14 mouse cellular contexts compared by ENCODE assay signal in genomic region chr3:54669559-54669958, GRCm38 (mm10). TPM values are rescaled to one million over a fixed set of nuclear protein-coding genes. Genes with fewer than 3 reads are reported as not detected.
DNase-seq lines count a peak whose midpoint lies in the region; ATAC-seq lines count a peak whose summit lies in the region.
"Had no signal": no experiment of that assay in that cellular context is flagged by ENCODE, and none has a peak within 500 bp of the region (broad histone marks: within the 10 kb centered on the region; RNA-seq: fewer than 3 reads in every experiment).

No protein-coding gene starts in this region.

- DNase-seq in liver (peak; percentile 5), ZHBTc4 (ENCODE audit: low read depth, low spot score) (peak; percentile 22)
- no peak for DNase-seq in liver, embryonic 11.5 days (ENCODE audit: low spot score)
- peak; percentile 20 for DNase-seq in naive thymus-derived CD4-positive, alpha-beta T cell, adult 2 months (ENCODE audit: low read depth)
- no peak for DNase-seq in right cerebral cortex, postnatal 10 days (ENCODE audit: low spot score in 2 of 2)
- DNase-seq in frontal cortex, postnatal 36 days (ENCODE audit: low spot score in 2 of 2), result no peak
- DNase-seq: cerebellum, adult 11-12 months; forebrain, postnatal 0 days; heart, postnatal 10 days; liver, embryonic 13.5 days had no signal

- no peaks in the 10 kb centered on the region for H3K27me3 ChIP-seq in liver, embryonic 11.5 days (replicated peaks; ENCODE audit: control insufficient read depth, insufficient read depth, low read length)
- H3K27me3 ChIP-seq: liver, embryonic 13.5 days had no signal

- H3K4me2 ChIP-seq in liver, embryonic 11.5 days, result no peak overlapping the region
- H3K4me2 ChIP-seq: liver, embryonic 13.5 days had no signal

- no peak for ATAC-seq in liver, embryonic 11.5 days (replicated peaks; ENCODE audit: low FRiP score)
- peak; percentile 58 for ATAC-seq in CD4-positive, CD25-positive, alpha-beta regulatory T cell, adult 4 months
- ATAC-seq: forebrain, postnatal 0 days; inflammation-experienced regulatory T-cells, adult 6 months had no signal

- WGBS in liver, embryonic 11.5 days, result 74% methylated on average over 6 of the region's 6 CpGs

- no peak overlapping the region for H3K27ac ChIP-seq in liver, embryonic 11.5 days (ENCODE audit: low read depth, low read length)
- H3K27ac ChIP-seq: liver, embryonic 13.5 days had no signal

- H3K36me3 ChIP-seq in liver, embryonic 11.5 days (ENCODE audit: control insufficient read depth, insufficient read depth, low read length), result no peaks in the 10 kb centered on the region
- H3K36me3 ChIP-seq: liver, embryonic 13.5 days had no signal

- no peaks in the 10 kb centered on the region for H3K4me1 ChIP-seq in liver, embryonic 11.5 days (replicated peaks; ENCODE audit: control insufficient read depth, insufficient read depth, low read length)
- H3K4me1 ChIP-seq: liver, embryonic 13.5 days had no signal

- H3K9me3 ChIP-seq in liver, embryonic 11.5 days (ENCODE audit: control insufficient read depth, low read length), result no peaks in the 10 kb centered on the region
- H3K9me3 ChIP-seq: liver, embryonic 13.5 days had no signal

- no peak overlapping the region for H3K4me3 ChIP-seq in liver, embryonic 11.5 days (ENCODE audit: low read depth, low read length)
- H3K4me3 ChIP-seq: liver, embryonic 13.5 days; myocyte had no signal

- H3K9ac ChIP-seq in liver, embryonic 11.5 days (ENCODE audit: low read depth, low read length), result no peak overlapping the region
- H3K9ac ChIP-seq: forebrain, postnatal 0 days; liver, embryonic 13.5 days had no signal

RNA-seq across cellular contexts. Expression of gene Supt20, which starts 23.0 kb away (rescaled TPM):
- 84.6 and 91.2 TPM in 2 replicates for polyA plus RNA-seq in liver, embryonic 11.5 days (2014; fragmentation: Nextera tagmentation; extraction: Ambion mirVana)
- polyA plus RNA-seq in CD4-positive, CD25-positive, alpha-beta regulatory T cell, adult 4 months (2017; shearing (Covaris generic)), result 100 to 1,000 TPM; 245 to 256 TPM

RNA-seq across cellular contexts. Expression of gene Gm21958, which starts 44.6 kb away (rescaled TPM):
- polyA plus RNA-seq in liver, embryonic 11.5 days (2014; fragmentation: Nextera tagmentation; extraction: Ambion mirVana), result 0.91 TPM in 1 of 2 replicates, not detected in the other
- polyA plus RNA-seq in CD4-positive, CD25-positive, alpha-beta regulatory T cell, adult 4 months (2017; shearing (Covaris generic)), result 1 to 10 TPM in 1 of 2 experiments, not detected in 1; 3.5 TPM
- polyA plus RNA-seq: gonadal fat pad, adult 2 months; liver, embryonic 13.5 days; myocyte had no signal

Comparison
In these comparisons a context has a peak if more than half of its experiments do, and no peak if none do; other contexts are left out.
1. DNase-seq: peak in liver (single experiment), ZHBTc4 (single experiment) and naive thymus-derived CD4-positive, alpha-beta T cell, adult 2 months (single experiment); none in liver, embryonic 11.5 days (single experiment), right cerebral cortex, postnatal 10 days (0 of 2) and frontal cortex, postnatal 36 days (0 of 2).